Mouse (Mus musculus): Measurements from ENCODE around the gene Hpcal1.
A peak's percentile ranks its signal among the peaks of the same experiment; 100 is the strongest.

Gene Hpcal1

DNA sequence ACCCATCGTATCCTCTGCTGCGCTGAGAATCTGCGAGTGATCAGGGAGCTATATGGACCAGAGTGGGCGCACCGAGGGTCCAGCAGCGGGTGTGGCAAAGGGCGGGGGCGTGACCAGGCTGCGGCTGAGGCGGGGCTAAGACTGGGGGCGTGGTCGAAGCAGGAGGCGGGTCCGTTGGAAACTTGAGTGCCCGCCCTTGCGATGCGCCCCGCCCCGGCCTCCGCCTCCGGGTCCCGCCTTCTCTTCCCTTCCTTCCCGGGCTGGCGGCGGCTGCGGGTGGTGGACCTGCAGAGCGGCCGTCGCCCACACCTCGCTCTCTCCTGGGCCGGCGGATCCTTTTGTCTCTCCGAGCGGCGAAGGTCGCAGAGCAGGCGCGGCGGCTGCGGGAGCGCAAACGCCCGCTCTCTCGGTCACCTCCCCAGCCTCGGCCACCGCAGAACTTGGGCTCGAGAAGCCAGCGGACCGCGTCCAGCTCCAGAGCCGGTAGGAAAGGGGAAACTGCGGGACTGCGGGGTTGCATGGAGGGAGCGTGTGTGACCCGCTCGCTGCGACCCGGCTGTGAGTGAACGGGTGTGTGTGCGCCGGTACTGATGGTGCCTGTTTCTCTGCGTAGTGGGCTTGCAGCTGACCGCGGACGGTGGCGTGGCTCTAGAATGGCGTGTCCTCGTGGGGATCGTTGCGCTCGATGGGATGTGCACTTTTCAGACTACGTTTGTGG lies at the start of gene Hpcal1:
Gene Hpcal1, plus strand, starts transcription at position 293 of the 718 bp plus-strand sequence.
- DNase-seq, result peak; percentile 98

DNA sequence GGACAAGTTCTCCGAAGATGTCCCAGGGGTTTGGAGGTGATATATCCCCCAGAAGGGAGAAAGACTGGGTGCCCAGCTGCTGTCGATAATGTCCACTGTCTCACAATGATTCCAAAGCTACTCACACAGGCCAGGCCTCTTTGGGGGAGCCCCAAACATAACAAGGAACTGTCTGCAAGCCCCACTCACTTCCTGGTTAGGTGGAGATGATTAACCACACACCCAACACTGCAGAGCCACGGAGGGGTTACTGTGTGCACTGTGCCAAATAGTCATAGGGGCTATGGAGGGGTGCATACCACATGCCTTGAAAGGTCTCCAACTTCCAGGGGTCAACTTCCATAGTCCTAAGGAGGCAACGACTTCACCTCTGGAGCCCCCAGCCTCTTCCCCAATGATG lies 49.4 kb upstream of the Hpcal1 start:
- no peak for DNase-seq

DNA sequence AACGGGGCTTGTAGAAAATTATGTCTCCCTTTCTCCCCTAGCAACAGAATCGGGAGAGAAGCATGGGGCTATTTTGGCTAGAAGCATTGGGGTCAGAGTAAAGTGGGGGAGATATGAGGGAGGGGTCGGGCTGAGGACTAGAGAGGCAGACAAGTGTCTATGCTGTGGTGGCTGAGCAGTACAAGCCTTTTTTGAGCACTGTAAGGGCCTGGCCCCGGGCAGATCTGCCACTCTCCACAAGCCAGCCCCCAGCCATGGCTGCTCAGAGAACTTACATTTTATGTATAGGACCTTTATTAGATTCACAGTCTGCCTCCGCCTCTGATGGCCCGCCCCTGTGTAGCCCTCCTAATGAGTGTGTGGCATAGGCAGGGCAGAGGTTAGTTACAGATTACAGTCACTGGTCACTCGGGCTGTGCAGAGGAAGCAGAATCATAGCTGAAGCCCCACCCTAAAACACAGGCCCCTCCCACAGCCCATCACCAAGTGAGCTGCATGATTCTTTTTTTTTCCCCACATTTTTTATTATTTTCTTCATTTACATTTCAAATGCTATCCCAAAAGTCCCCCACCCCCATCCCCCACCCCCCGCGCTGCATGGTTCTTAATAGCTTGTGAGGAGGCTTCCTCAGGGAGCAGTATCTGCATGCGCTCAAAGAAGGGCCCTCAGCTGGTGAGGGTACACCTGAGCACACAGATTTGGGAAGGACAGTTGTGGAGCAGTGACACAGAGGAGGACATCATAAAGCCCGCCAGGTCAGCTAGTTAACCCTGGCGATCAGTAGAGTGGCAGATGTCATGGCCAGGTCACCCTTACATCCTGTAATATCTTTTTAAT lies 46.1 kb upstream of the Hpcal1 start:
- no peak for DNase-seq

DNA sequence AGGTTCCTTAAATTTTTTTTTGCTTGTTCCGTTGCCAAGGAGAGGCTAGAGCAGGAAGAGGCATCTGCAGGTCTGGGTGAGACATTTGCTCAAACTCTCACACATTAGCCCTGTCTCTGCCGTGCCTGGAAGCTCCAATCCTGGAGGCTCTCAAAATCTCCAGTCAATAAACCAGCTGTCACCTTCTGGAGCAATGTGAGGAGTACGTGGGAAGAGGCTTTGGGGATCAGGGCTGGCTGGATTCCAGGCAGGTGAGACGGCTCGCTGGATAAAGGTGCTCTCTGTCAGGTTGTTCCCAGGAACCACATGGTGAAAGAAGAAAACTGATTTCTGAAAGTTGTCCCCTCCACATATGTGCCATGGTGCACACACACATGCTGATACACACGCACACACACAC lies 44.2 kb upstream of the Hpcal1 start:
- DNase-seq, result no peak

DNA sequence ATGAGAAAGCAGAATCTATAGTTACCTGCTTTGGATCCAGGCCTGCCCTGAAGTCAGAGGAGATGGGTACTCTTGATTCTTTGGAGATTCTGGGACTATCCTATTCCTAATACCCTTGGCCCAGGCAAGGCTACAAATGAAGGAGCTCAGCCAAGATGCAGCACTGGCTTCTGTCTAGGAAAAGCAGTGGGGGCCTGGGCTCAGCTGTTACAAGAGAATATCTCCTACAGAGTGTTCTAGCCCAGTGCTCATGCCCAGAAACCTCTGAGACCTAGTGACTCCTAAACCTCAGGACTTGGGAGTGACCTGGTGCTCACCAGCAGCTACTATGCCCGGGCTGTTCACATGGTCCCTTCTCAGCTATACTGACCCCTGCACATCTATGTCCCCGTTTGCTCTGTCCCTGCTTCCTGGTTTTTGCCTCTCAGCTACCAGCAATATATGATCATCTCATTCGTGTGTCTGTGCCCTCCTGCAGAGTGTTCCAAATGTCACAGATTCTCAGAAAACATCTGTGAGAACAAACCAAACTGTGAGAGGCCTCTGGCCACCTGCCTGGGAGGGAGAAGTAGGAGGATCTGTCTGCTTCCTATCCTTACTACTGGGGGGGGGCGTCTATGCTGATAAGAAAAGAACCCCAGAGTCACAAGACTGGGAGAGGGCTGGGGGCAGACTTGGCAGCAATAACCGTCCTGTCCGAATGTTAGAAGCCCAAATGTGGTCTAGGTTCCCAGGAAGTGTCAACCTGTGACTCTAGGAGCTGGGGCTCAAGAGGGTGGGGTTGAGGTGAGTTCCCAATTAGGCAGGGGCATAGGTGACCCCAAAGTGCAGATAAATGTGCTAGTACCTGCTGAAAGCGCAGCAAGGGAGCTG lies 39.2 kb upstream of the Hpcal1 start:
- DNase-seq, result no peak

DNA sequence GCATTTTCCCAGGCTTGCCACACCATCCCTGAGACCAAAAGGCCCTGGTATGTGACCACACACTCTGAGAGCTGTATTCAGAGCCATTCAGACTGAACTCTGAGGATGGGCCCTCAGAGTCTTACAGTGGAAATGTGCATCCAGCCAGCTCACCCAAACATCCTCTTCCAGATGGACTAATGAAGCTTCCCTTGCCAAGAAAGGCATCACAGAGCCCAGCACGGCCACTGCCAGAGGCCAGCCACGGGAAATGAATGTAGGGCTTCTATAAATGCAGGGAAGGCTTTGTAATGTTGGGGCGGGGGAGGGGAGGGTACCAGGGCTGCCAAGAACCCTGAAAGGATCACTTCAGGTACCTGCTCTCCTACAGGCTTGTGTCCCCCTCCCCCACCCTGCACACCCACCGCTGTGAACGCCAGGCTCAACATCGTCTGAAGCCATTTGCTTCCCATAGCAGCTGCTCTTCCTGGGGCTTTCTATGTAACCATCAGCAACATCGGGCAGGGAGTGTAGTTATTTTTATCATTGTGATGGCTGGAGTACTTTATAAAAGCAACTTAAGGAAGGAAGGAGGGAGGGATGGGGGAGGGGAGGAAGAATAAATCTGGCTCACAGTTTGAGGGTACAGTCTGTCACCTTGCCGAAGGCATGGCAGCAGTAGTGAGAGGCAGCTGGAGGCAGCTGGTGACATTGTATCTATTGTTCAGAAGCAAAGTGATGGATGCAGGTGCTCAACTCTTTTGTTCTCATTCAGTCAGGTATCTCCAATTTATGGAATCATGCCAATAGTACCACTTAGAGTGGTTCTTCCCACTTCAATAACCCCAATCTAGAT lies 38.2 kb upstream of the Hpcal1 start:
- no peak for DNase-seq

DNA sequence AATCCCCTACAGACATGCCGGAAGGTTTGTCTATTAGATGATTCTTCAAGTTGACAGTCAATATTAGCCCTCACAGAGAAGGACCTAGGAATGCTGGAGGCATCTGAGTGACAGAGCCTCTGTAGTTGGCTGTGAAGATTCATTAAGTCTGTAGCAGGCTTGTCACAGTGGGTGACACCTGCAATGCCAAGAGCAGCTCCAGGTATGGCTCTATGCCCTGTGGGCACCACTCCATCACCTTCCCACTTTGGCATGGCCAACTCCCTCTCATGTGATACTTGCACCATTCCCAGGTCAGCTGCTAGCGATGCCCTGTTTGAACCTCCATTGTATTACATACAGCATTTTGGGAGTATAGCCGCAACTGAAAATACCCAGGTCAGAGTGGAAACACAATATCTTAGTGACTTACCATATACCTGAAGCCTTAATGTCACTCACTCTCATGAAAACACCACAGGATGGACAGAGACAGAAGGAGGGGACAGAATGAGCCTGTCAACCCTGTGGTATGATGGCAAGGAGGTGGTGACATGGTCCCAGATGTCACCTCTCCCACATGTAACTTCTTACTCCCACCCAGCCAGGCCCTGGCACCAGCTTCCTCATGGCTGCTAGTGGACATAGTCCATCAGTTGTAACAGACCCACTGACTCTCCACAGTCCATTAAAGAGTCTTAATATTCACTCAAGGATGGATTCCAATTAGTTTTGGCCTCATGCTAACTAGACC lies 37.4 kb upstream of the Hpcal1 start:
- DNase-seq, result no peak

DNA sequence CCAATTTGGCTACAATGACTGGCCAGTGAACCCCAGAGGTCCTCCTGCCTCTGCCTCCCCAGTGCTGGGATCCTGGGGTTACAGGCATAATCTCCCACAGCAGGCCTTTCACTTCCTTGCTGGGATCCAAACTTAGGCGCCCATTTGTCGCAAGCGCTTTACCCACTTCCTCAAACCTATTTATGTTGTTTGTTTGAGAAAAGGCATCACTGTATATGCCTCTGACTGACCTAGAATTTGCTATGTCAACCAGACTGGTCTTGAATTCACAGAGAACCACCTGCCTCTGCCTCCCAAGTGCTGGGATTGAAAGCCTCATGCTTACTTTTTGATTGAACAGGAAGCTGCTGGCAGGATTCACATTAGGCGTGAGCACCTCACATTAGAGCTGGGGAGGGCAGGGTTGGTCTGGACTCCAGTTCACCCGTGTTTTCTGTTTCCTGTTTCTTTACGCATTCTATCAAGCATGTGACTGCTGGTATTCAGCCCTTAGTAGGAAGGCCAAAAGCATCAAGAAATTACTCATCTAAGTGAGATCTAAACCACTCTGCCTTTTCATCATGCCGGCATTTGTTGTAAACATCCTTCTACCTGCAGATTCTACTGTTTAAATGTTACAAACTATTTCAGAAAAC lies 33.0 kb upstream of the Hpcal1 start:
- DNase-seq, result peak; percentile 40

DNA sequence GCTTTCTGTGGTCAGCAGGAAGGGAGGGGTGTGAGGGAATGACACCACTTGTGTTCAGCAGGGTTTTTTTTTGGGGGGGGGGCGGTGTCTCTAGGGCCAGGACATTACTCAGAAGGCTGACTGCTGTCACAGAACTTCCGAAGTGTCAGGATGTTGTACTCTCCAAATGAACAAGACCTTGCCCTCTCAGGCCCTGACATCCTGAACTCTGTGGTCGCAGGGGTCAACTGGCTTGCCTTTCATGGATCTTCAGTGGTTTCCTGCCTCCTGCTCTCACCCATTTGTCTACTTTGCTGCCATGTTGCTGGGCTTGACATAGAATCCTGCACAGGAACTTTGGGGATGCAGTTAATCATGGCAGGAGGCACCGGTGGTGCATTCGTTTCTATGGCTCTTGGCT lies 32.1 kb upstream of the Hpcal1 start:
- DNase-seq, result no peak

DNA sequence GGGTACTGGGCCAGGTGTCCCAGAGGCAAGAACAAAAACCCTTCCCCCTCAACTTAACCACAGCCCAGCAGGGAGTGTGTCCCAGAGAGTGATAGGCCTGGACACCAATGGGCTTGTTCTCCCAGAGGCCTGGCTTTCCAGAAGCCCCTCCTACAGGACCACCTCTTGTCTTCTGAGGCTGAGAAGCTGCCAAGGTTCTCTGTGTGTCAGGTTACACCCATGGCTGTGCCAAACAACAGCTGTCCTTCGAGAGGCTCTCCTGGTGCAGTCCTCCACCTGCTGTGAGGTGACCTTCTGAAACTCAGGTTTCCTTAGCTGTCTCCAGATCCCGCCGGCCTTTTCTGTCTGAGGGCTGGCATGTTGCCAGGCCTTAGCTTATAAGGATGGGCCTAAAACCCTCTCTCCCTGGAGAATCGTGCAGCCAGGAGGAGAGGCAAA lies 29.2 kb upstream of the Hpcal1 start:
- peak; percentile 30 for DNase-seq

DNA sequence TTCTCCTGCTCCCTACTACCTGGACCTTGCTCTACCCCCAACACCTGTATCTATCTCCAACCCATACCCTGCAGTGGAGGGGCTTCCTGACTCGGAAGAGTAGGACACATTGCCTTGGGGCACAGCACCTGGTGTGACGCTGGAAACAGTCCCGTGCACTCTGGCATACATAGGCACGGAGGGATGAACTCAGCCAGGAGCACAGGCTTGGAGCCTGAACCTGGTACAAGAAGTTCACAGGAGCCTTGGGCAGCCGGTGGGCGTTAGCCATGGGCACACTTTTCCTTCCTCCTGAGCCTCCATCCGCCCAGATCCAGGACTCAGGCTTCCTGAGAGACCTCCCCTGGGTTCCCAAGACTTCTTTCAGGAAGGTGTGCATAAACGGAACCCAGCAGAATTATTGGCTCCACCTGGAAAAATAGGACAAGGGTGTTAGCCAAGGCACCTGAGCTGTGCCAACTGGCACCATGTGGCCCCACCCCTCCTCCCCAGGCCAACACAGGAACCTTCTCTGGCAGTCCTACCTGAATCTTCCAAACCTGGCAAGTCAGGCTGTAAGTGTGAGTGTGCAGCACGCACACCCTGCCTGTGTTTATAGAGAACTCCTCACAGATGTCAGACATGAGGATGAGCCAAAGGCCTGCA lies 26.5 kb upstream of the Hpcal1 start:
- DNase-seq, result no peak

DNA sequence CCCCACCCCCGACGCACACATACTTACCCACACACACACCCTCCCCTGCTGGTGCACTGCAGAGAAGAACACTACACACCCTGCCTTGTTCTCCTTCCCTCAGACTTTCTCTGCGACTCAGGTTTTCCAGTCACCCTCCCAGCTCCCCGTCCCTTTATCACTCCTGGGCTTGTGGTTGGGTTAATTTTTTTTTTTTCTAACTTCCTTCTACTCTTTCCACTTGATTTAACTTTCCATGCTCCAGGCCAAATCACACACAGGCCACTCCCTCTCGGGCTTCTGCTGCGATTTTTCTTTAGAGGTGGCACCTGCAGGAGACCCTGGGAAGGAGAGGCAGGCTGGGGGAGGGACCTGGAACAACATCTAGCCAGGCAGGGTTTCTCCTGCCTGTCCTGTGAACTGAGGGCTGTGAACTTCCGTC lies 24.7 kb upstream of the Hpcal1 start:
- DNase-seq, result peak; percentile 32

DNA sequence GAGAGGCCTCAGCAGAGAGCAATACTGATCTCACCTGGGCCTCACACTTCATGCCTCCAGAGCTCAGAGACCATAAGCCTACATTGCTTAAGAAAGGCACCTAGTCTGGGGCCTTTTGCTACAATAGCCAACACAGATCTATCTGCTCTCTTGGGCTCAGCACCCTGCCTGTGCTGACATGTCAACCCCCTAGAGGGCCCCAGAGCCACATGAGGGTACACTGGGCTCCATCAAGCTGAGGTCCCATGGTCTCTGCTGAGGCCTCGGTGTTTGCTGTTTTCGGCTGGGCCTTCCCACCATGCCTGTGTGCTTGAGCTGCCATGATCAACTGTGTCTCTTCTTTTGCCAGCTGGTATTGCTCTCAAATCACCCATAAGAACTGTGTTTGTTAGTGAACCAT lies 24.0 kb upstream of the Hpcal1 start:
- peak; percentile 70 for DNase-seq

DNA sequence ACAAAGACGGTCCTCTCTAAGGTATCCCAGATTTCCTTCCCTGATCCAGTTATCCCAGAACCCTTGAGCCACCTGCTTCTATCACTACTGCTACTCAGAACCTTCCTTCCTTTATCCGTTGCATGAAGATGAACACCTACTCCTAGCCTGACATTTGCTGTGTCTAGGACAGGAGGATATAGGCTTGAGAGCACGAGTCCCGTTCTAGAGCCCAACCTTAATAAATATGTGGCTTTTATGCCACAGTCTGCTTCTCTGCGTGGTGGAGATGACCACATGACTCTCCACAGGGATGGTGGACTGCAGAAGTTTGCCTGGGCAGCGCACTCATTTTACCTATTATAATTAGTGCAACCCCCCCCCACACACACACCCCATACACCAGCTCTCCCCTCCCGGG lies 16.9 kb upstream of the Hpcal1 start:
- no peak for DNase-seq

DNA sequence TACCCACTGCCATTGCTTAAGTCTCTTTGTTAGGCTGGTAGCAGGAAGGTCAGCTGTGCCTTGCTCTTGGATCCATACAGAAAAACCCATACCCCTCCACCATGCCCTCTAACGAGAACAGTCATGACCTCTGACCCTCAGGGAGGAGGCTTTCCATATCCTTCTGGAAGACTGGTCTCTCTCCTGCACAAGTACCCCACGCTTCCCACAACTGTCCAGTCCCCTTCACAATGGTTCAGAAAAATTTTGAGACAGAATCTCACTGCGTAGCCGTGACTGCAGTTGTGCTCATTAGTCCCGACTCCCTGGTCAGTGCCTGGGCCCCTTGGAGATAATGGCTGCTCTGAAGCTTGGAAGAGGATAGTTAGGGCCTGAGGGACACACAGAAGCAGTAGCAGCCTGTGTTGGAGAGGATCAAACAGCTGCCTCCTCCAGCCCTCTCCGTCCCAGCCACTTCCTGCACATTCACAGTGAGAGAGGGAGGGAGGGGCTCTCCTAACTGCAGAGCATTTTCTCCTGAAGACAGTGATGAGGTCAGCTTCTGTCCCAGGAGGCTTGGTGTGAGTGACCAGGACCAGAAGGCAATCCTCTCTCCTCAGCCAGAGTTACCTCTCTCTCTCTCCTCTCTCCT lies 16.4 kb upstream of the Hpcal1 start:
- DNase-seq, result no peak

DNA sequence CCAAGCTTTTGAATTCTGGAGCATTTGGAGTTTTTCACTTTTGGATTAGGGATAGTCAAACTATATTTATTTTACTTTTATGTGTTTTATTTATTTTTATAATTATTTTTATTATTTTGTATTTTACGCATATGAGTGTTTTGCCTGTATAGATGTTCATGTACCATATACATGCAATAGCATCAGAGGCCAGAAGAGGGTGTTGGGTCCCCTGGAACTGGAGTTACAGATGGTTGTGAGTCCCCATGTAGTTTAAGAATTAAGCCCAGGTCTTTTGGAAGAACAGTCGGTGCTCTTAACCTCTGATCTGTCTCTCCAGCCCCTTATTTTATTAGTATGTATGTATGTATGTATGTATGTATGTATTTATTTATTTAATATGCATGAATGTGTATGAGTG lies 12.9 kb upstream of the Hpcal1 start:
- DNase-seq, result peak; percentile 58

DNA sequence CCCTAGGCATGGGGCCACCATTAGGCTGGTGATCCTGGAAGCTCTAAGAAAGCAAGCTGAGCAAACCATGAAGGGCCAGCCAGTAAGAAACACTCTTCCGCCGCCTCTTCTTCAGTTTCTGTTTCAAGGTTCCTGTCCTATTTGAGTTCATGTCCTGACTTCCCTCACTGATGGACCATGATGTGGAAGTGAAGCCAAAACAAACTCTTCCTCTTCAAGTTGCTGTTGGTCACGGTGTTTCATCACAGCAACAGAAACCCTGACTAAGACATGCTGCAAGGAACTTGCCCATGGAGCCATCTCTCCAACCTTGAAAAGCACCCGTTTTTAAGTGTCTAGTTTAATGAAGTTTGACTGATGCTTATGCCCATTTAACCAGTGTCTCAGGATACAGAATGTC lies 11.1 kb upstream of the Hpcal1 start:
- DNase-seq, result peak; percentile 52

DNA sequence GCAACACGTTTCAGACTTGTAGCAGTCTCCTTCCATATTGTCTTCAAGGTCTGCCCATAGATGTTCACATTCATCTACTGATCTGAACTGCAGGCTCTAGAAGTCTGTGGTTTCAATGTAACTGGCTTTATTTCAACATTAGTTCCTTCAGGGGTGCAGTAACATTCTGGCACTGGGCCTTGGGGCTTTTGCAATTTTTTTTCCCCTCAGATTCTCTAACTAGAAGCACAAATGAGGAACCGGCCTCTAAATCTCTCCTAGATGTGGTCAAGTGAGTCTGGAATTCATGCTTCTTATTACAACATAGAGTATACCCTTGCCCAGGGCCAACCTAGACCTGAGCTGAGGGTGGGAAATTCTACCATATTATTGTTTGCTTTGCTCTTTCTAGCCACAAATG lies 8.5 kb upstream of the Hpcal1 start:
- DNase-seq, result peak; percentile 71

DNA sequence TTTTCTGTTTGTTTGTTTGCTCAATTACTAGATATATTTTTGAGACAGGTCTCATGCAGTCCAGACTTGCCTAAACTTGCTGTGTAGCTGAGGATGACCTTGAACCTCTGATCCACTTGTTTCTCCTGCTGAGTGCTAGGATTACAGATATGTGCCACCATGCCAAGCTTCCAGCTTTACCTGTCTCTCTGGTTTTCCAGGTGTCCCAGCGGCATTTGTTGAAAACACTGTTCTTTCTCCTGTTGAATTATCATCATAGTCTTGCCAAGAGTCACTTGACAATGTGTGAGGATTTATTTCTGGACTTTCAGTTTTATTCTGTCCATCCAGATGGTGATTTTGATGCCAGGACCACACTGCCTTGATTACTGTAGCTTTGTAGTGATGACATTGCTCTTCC lies 6.3 kb upstream of the Hpcal1 start:
- DNase-seq, result no peak

DNA sequence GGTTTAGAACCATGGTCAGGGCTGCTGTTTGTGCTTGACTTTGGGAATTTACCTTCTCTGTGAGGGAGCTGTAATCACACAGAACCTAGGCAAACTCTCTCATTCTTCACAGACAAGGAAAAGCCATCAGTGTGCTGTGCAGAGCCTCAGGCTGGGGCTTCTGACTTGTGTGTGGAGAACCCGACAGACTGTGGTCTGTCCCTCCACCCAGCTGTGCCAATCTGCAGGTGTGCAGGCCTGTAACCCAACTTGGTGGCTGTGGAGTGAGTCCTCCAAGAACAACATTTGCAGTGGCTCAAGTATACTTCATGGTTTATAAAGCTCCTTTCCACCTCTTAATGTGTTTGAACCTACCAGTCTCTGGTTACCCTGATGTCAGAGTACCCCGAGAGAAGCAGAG lies 4.5 kb upstream of the Hpcal1 start:
- DNase-seq, result no peak

Data from lung, postnatal 36 days (tissue).